Mouse (Mus musculus) kidney, adult 10 weeks (tissue): ENCODE measurements around the gene Cylc1. TPM values are rescaled to one million over a fixed set of nuclear protein-coding genes. Genes with fewer than 3 reads are reported as not detected.

Experiments
- polyA plus RNA-seq: library from polyadenylated mRNA; stranded (reverse); fragments of 350-450 nt; fragmentation: Illumina TruSeq; extraction: RNeasy Lipid Tissue Mini Kit (QIAGEN cat#74804); gene quantifications from one replicate; pipeline ENCODE4 v1.2.3, GENCODE M21; 2014; ENCODE audit warnings: low read depth, low replicate concordance

The Cylc1 gene
- polyA plus RNA-seq, result not detected

DNA sequence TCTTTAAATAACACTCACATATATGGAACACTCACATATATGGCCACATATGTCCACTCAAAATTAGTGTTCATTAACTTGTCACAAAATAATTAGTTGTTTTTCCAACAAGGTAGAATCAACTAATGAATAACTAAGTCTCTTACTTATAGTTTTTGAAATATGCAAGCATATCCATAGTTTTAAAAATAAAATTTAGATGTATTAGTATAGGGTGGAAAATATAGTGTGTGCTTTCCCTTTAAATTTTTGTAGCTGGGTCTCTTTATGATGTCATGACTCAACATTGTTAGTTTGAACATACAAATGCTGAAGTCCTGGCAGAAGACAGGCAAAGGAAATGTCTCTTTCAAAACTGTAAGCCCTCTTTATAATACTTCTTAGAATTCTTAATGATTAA is at the start of gene Cylc1:
TSS of gene Cylc1 (plus strand) at position 301 of the 400 bp plus-strand sequence.

DNA sequence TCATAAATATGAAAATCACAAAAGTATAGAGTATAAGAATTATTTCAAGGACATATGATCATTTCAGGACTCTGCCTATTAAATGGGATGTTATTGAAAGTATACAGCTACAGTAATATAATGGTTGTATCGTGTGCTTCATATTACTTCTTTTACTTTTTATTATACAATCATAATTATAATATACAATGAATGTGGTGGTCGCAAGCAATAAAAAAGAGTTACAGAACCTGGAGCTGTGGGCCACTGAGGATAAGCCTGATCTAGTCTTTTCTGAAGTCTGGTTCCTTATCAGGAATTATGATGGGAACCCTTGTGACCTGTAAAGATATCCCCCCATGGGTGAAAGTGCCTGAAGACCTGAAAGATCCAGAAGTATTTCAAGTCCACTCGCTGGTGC is 57.8 kb downstream of the Cylc1 start, which contains the start of gene Gm10112:
TSS of gene Gm10112 (plus strand) at position 301 of the 400 bp plus-strand sequence.

Other genes starting within 250 kb of the Cylc1 start
- not detected for gene Gm10112, start 57.9 kb downstream of the Cylc1 start, polyA plus RNA-seq